Mouse (Mus musculus) gastrocnemius, adult 18-20 months (tissue): ENCODE measurements at regions not wholly inside any gene's neighbourhood (a gene's known extent, or its start where the extent isn't known, plus 50 kb on each side); places are given as distances from the start of the nearest gene placed in this dataset.

Experiments used
- DNase-seq: peaks from one replicate; pipeline ENCODE4 v3.0.0; 2021; ENCODE audit warnings: low spot score

GRCm38 (mm10) chr9:94589672-94590071 lies 51.8 kb upstream of the 1190002N15Rik start:
- no peak for DNase-seq

- DNase-seq, result no peak
Measured at GRCm38 (mm10) chr9:94604993-94605392, 64.7 kb upstream of the Slc9a9 start.

- no peak for DNase-seq
Measured at GRCm38 (mm10) chr9:94606422-94606821, 63.3 kb upstream of the Slc9a9 start.

- DNase-seq, result no peak
Measured at GRCm38 (mm10) chr9:94607011-94607749, 62.5 kb upstream of the Slc9a9 start.

- DNase-seq, result no peak
Measured at GRCm38 (mm10) chr9:94607750-94608106, 62.0 kb upstream of the Slc9a9 start.

GRCm38 (mm10) chr9:94610101-94610500 lies 59.6 kb upstream of the Slc9a9 start:
- no peak for DNase-seq

- DNase-seq, result no peak
Measured at GRCm38 (mm10) chr9:94610600-94611337, 58.9 kb upstream of the Slc9a9 start.

GRCm38 (mm10) chr9:94613891-94614671 lies 55.6 kb upstream of the Slc9a9 start:
- peak; percentile 25 for DNase-seq

- DNase-seq, result no peak
Measured at GRCm38 (mm10) chr9:94615205-94615604, 54.5 kb upstream of the Slc9a9 start.

- no peak for DNase-seq
Measured at GRCm38 (mm10) chr9:94618079-94618786, 51.5 kb upstream of the Slc9a9 start.
